Mouse (Mus musculus): Measurements from ENCODE around the gene Gm3269.
"Not testable (repeated sequence)": the region's sequence is repeated elsewhere in the genome, so short reads cannot be mapped to it uniquely, and the experiment has no call there.

The Gm3269 gene

GRCm38 (mm10) chr14:4837806-4838205 is at the start of gene Gm3269:
Gene Gm3269 (plus strand): TSS chr14:4838106.
- DNase-seq (ENCODE audit: low spot score): not testable (repeated sequence)

- DNase-seq (ENCODE audit: low spot score): not testable (repeated sequence)
Observed at GRCm38 (mm10) chr14:4806421-4806820, 31.5 kb upstream of the Gm3269 start.

DNA sequence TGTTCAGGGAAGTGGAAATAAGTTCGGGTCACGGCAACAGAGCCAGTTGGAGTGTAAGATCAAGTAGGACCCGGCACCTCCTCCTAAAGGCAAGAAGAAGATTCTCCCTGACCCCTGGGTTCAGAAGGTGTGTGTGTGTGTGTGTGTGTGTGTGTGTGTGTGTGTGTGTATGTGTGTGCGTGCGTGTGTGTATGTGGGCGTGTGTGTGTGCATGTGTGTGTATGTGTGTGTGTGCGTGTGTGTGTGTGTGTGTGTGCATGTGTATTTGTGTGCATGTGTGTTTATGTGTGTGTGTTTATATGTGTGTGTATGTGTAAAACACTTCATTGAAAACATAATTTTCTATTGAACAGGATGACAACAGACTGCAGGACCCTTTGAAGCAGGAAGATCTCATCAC is 16.0 kb upstream of the Gm3269 start:
- DNase-seq (ENCODE audit: low spot score): not testable (repeated sequence)

- not testable (repeated sequence) for DNase-seq (ENCODE audit: low spot score)
Observed at GRCm38 (mm10) chr14:4855299-4855980, 17.5 kb downstream of the Gm3269 start, which contains the start of gene Gm3264. Gene Gm3264 (plus strand): TSS chr14:4855576.

DNA sequence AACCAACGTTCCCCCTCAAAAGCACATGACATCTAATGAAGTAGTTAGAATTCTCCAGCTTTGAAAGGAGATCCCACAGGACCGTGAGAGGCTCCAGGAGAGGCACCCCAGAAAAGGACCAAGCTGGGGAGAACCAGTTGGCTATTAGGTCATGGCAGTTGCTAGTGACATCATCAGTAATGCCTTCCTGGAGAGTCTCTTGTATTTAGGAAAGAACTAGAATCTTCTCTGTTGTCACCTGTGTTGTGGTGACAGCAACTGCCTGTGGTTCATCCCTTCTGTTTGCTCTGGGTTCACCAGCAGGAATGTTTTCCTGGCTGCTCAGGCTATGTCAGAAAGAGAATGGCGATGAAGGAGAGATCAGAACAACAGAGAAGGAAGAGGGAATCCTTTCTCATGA is 54.2 kb downstream of the Gm3269 start, which contains the start of gene Gm3278:
Gene Gm3278, plus strand, starts transcription at position 301 of the 400 bp plus-strand sequence.
- not testable (repeated sequence) for DNase-seq (ENCODE audit: low spot score)

Measured in adipocyte (in vitro differentiated cells).